8 mouse cellular contexts compared by ENCODE assay signal in the genomic region with DNA sequence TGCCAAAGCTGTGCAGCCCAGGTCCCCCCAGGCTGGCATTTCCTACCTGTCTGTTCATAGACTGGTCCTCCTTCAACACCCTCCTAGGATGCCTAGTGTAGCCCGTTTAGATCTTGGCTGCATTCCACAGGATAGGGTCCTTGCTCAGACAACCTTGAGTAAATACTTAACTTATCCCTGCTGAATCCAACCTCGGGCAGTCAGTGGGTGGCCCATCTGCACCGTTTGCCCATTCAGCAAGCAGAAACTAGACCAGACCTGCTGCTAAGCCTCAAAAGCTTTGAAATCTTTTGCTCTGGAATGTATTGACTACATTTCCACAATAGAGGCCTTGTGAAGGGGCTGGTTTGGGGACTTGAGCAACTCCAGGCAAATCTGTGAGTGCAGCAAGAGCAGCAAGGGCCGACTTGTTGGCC. TPM values are rescaled to one million over a fixed set of nuclear protein-coding genes. Genes with fewer than 3 reads are reported as not detected.
DNase-seq lines count a peak whose midpoint lies in the region; ATAC-seq and TF ChIP-seq lines count a peak whose summit lies in the region.

No protein-coding gene starts in this region.

- intact Hi-C loops in gastrocnemius, adult 2 months (cut with DNase I) = no loop called here
- intact Hi-C loops in left cerebral cortex, postnatal 36 days (cut with DNase I) = no loop called here

- peak; percentile 25 for DNase-seq in adrenal gland, postnatal 10 days
- DNase-seq in adrenal gland, adult 8-10 months = no peak
- DNase-seq in neural tube, embryonic 11.5 days (ENCODE audit: low spot score) = peak; percentile 39
- no peak for DNase-seq in neural tube, embryonic 10.5 days (ENCODE audit: extremely low spot score, low spot score)
- DNase-seq in kidney, adult 9 months = peak; percentile 94
- no peak for DNase-seq in gastrocnemius, adult 2 months
- no peak for DNase-seq in left cerebral cortex, postnatal 36 days (ENCODE audit: low spot score in 2 of 2)

- H3K9me3 ChIP-seq in neural tube, embryonic 11.5 days (ENCODE audit: control insufficient read depth, low read length) = no peaks in the 10 kb centered on the region
- H3K9me3 ChIP-seq in stomach, embryonic 16.5 days (replicated peaks; ENCODE audit: control insufficient read depth, low read length) = no peaks in the 10 kb centered on the region

- no peak overlapping the region for H3K27ac ChIP-seq in neural tube, embryonic 11.5 days (ENCODE audit: low read depth, low read length)
- H3K27ac ChIP-seq in stomach, embryonic 16.5 days (ENCODE audit: low read length) = peak overlapping the region; percentile 75
- H3K27ac ChIP-seq in gastrocnemius, adult 2 months = no peak overlapping the region

- H3K9ac ChIP-seq in neural tube, embryonic 11.5 days (ENCODE audit: low read length) = no peak overlapping the region
- H3K9ac ChIP-seq in stomach, embryonic 16.5 days (ENCODE audit: low read length) = no peak overlapping the region

- WGBS in neural tube, embryonic 11.5 days = 30% methylated on average over 4 of the region's 4 CpGs
- 15% methylated on average over 4 of the region's 4 CpGs for WGBS in stomach, embryonic 16.5 days

- H3K36me3 ChIP-seq in neural tube, embryonic 11.5 days (ENCODE audit: control insufficient read depth, insufficient read depth, low read length) = no peaks in the 10 kb centered on the region
- no peaks in the 10 kb centered on the region for H3K36me3 ChIP-seq in stomach, embryonic 16.5 days (ENCODE audit: control insufficient read depth, insufficient read depth, low read length)

- no peak for ATAC-seq in neural tube, embryonic 11.5 days (ENCODE audit: insufficient read depth, low FRiP score, low TSS enrichment)
- peak; percentile 81 for ATAC-seq in stomach, embryonic 16.5 days (ENCODE audit: insufficient read depth, low FRiP score)

- H3K4me1 ChIP-seq in neural tube, embryonic 11.5 days (ENCODE audit: control insufficient read depth, insufficient read depth, low read length) = 0 out of 2 replicates have a peak, but pooled peaks cover 2% of the 10 kb centered on the region
- peaks cover 23% of the 10 kb centered on the region for H3K4me1 ChIP-seq in stomach, embryonic 16.5 days (ENCODE audit: control insufficient read depth, insufficient read depth, low read length)

- no peak for TF ChIP-seq CTCF in gastrocnemius, adult 2 months (IDR thresholded peaks at IDR 0.05)

- H3K4me3 ChIP-seq in neural tube, embryonic 11.5 days (ENCODE audit: low read depth, low read length) = no peak overlapping the region
- H3K4me3 ChIP-seq in stomach, embryonic 16.5 days (replicated peaks; ENCODE audit: low read length) = no peak overlapping the region
- H3K4me3 ChIP-seq in gastrocnemius, adult 2 months = no peak overlapping the region

- H3K27me3 ChIP-seq in neural tube, embryonic 11.5 days (ENCODE audit: control insufficient read depth, insufficient read depth, low read length) = no peaks in the 10 kb centered on the region
- H3K27me3 ChIP-seq in stomach, embryonic 16.5 days (ENCODE audit: control insufficient read depth, insufficient read depth, low read length) = no peaks in the 10 kb centered on the region

- H3K4me2 ChIP-seq in neural tube, embryonic 11.5 days (ENCODE audit: low read depth) = no peak overlapping the region
- no peak overlapping the region; the same call in 1 of the 2 replicates for H3K4me2 ChIP-seq in stomach, embryonic 16.5 days (ENCODE audit: low read depth, low read length)

RNA-seq across cellular contexts. Expression of a gene that starts 23.2 kb away (rescaled TPM):
- total RNA-seq in adrenal gland, postnatal 10 days (2021) = 10 to 100 TPM; 39.2 to 42.3 TPM
- 10 to 100 TPM; 43.3 to 68.5 (median 55.2) TPM for total RNA-seq in adrenal gland, adult 8-10 months (2022)
- polyA plus RNA-seq in neural tube, embryonic 11.5 days (2014; fragmentation: Nextera tagmentation; extraction: Ambion mirVana) = 37.4 and 38.3 TPM in 2 replicates
- 27.6 and 28.8 TPM in 2 replicates for polyA plus RNA-seq in stomach, embryonic 16.5 days (2015; fragmentation: Nextera tagmentation; extraction: Ambion mirVana)
- 1 to 10 TPM; 5.3 to 5.6 TPM for total RNA-seq in gastrocnemius, adult 2 months (2021)
- 10 to 100 TPM; 74.0 to 89.0 TPM for total RNA-seq in left cerebral cortex, postnatal 36 days (2021)

Comparison
In these comparisons a context has a peak if more than half of its experiments do, and no peak if none do; other contexts are left out.
1. DNase-seq: peak in adrenal gland, postnatal 10 days (single experiment), neural tube, embryonic 11.5 days (single experiment) and kidney, adult 9 months (single experiment); none in adrenal gland, adult 8-10 months (single experiment), neural tube, embryonic 10.5 days (single experiment), gastrocnemius, adult 2 months (single experiment) and left cerebral cortex, postnatal 36 days (0 of 2).
2. RNA of a gene that starts 23.2 kb away (total RNA-seq): 74.0 to 89.0 TPM in left cerebral cortex, postnatal 36 days, 43.3 to 68.5 TPM in adrenal gland, adult 8-10 months and 39.2 to 42.3 TPM in adrenal gland, postnatal 10 days; 5.3 to 5.6 TPM in gastrocnemius, adult 2 months; every median in the first group is over 4 times any median in the second.